Mouse (Mus musculus) heart, adult 8-10 months (tissue): Measurements from ENCODE around the gene Igsf9. TPM values are rescaled to one million over a fixed set of nuclear protein-coding genes. Genes with fewer than 3 reads are reported as not detected.

ENCODE experiments used
- total RNA-seq, 4 experiments: library from RNA; stranded (reverse); gene quantifications; 2 replicates each; pipeline ENCODE4 v1.2.4; 2022

The Igsf9 gene
- total RNA-seq, 4 experiments from 2014 or later: 0.12 to 0.87 (median 0.78) TPM

Other genes starting within 250 kb of the Igsf9 start
- not detected for gene Atp1a4, start 223.4 kb upstream of the Igsf9 start, total RNA-seq
- 10 to 100 TPM in 3 of 4 experiments, 1 to 10 TPM in 1; 9.8 to 12.2 (median 11.5) TPM for gene Igsf8, start 220.1 kb upstream of the Igsf9 start, total RNA-seq
- 100 to 1,000 TPM; 457 to 541 (median 497) TPM for gene Atp1a2, start 183.7 kb upstream of the Igsf9 start, total RNA-seq
- not detected for gene Kcnj9, start 152.5 kb upstream of the Igsf9 start, total RNA-seq
- gene Kcnj10, start 140.6 kb upstream of the Igsf9 start, total RNA-seq: under 1 TPM; 0.11 to 0.23 (median 0.16) TPM
- gene Pigm, start 105.2 kb upstream of the Igsf9 start, total RNA-seq: 1 to 10 TPM; 3.1 to 4.2 (median 3.6) TPM
- 1 to 10 TPM in 2 of 4 experiments, under 1 TPM in 2; 0.27 to 2.3 (median 1.1) TPM for gene Slamf9, start 6.4 kb upstream of the Igsf9 start, total RNA-seq
- gene Tagln2, start 18.3 kb downstream of the Igsf9 start, total RNA-seq: 10 to 100 TPM; 37.8 to 77.3 (median 50.1) TPM
- gene Cfap45, start 39.0 kb downstream of the Igsf9 start, total RNA-seq: under 1 TPM; 0.19 to 0.98 (median 0.46) TPM
- gene Vsig8, start 74.2 kb downstream of the Igsf9 start, total RNA-seq: not detected
- under 1 TPM; 0.16 to 0.31 (median 0.24) TPM for gene Slamf8, start 108.8 kb downstream of the Igsf9 start, total RNA-seq
- gene Fcrl6, start 120.8 kb downstream of the Igsf9 start, total RNA-seq: not detected
- gene Dusp23, start 151.2 kb downstream of the Igsf9 start, total RNA-seq: 10 to 100 TPM in 3 of 4 experiments, 1 to 10 TPM in 1; 8.5 to 14.0 (median 11.5) TPM
- not detected for gene Crp, start 216.3 kb downstream of the Igsf9 start, total RNA-seq